Mouse (Mus musculus) midbrain, embryonic 16.5 days (tissue): ENCODE measurements at regions not wholly inside any gene's neighbourhood (a gene's known extent, or its start where the extent isn't known, plus 50 kb on each side); places are given as distances from the start of the nearest gene placed in this dataset.

ENCODE experiments used
- ATAC-seq: fragments of 200-750 bp; cut with Nextera tagmentation; 2 replicates; pipeline ENCODE4 v1.8.0; 2017; ENCODE audit warnings: moderate TSS enrichment
- H3K27ac ChIP-seq: fragments of 300-500 bp; sonication (generic); 2 replicates; pipeline ENCODE4 v1.5.1; 2014; ENCODE audit warnings: mild to moderate bottlenecking, low read length, mixed read lengths
- H3K27me3 ChIP-seq: fragments of 300-500 bp; sonication (generic); 2 replicates; pipeline ENCODE4 v1.6.1; 2014; ENCODE audit warnings: low read depth, low read length, mixed read lengths; ENCODE audit not compliant: control insufficient read depth, insufficient read depth
- H3K36me3 ChIP-seq: fragments of 300-500 bp; sonication (generic); 2 replicates; pipeline ENCODE4 v1.6.1; 2014; ENCODE audit warnings: mild to moderate bottlenecking, low read length, moderate library complexity, mixed read lengths; ENCODE audit not compliant: control insufficient read depth, insufficient read depth
- H3K4me1 ChIP-seq: fragments of 300-500 bp; sonication (generic); 2 replicates; pipeline ENCODE4 v1.6.1; 2014; ENCODE audit warnings: mild to moderate bottlenecking, low read length, mixed read lengths; ENCODE audit not compliant: control insufficient read depth, insufficient read depth
- H3K4me2 ChIP-seq: fragments of 300-500 bp; sonication (generic); 2 replicates; pipeline ENCODE4 v1.6.1; 2014; ENCODE audit warnings: mild to moderate bottlenecking, low read length, mixed read lengths
- H3K4me3 ChIP-seq: fragments of 300-500 bp; sonication (generic); 2 replicates; pipeline ENCODE4 v1.5.1; 2014; ENCODE audit warnings: low read depth, mild to moderate bottlenecking, low read length, moderate library complexity, mixed read lengths
- H3K9ac ChIP-seq: fragments of 300-500 bp; sonication (generic); 2 replicates; pipeline ENCODE4 v1.6.1; 2014; ENCODE audit warnings: low read depth, low read length, mixed read lengths
- H3K9me3 ChIP-seq: fragments of 300-500 bp; sonication (generic); replicated peaks from 2 replicates; pipeline ENCODE4 v1.6.1; 2014; ENCODE audit warnings: mild to moderate bottlenecking, low read length, mixed read lengths; ENCODE audit not compliant: control insufficient read depth, poor library complexity, severe bottlenecking
- WGBS: fragments of 180-500 bp; shearing (Covaris S2); extraction: QIAGEN DNeasy Blood & Tissue Kit; methylation state at CpG from one replicate; pipeline ENCODE4 v1.1.7; 2014; 5-methylcytosine and 5-hydroxymethylcytosine counted together

GRCm38 (mm10) chr5:51072674-51073468, 494.7 kb downstream of the Ppargc1a start:
- 86% methylated on average over 8 of the region's 8 CpGs for WGBS
- H3K27me3 ChIP-seq = no peaks in the 10 kb centered on the region
- H3K36me3 ChIP-seq = no peaks in the 10 kb centered on the region
- H3K27ac ChIP-seq = no peak overlapping the region
- no peaks in the 10 kb centered on the region for H3K4me1 ChIP-seq
- H3K4me3 ChIP-seq = no peak overlapping the region
- H3K9me3 ChIP-seq = no peaks in the 10 kb centered on the region
- H3K4me2 ChIP-seq = no peak overlapping the region
- no peak for ATAC-seq
- no peak overlapping the region for H3K9ac ChIP-seq

- ATAC-seq = no peak
- Histone ChIP-seq H3K4me1 (no peaks in the 10 kb centered on the region), H3K4me2 (no peak overlapping the region), H3K27me3 (no peaks in the 10 kb centered on the region), H3K36me3 (no peaks in the 10 kb centered on the region), H3K4me3 (no peak overlapping the region), H3K9ac (no peak overlapping the region), H3K27ac (no peak overlapping the region), H3K9me3 (no peaks in the 10 kb centered on the region)
- 72% methylated on average over 2 of the region's 2 CpGs for WGBS
Measured at GRCm38 (mm10) chr5:51072146-51072545, 495.4 kb downstream of the Ppargc1a start.

GRCm38 (mm10) chr5:51069668-51070067, 497.9 kb downstream of the Ppargc1a start:
- no peaks in the 10 kb centered on the region for H3K4me1 ChIP-seq
- H3K27ac ChIP-seq = no peak overlapping the region
- H3K4me3 ChIP-seq = no peak overlapping the region
- no peak for ATAC-seq
- H3K9ac ChIP-seq = no peak overlapping the region
- H3K27me3 ChIP-seq = no peaks in the 10 kb centered on the region
- H3K36me3 ChIP-seq = no peaks in the 10 kb centered on the region
- WGBS = 66% methylated on average over 1 of the region's 1 CpGs
- H3K9me3 ChIP-seq = no peaks in the 10 kb centered on the region
- H3K4me2 ChIP-seq = no peak overlapping the region

GRCm38 (mm10) chr5:51045872-51046271, 521.7 kb downstream of the Ppargc1a start:
- Histone ChIP-seq H3K36me3 (no peaks in the 10 kb centered on the region), H3K27me3 (no peaks in the 10 kb centered on the region), H3K4me1 (no peaks in the 10 kb centered on the region), H3K4me3 (no peak overlapping the region), H3K4me2 (no peak overlapping the region), H3K9me3 (no peaks in the 10 kb centered on the region), H3K27ac (no peak overlapping the region), H3K9ac (no peak overlapping the region)
- ATAC-seq = no peak
- 75% methylated on average over 2 of the region's 2 CpGs for WGBS

GRCm38 (mm10) chr5:51041541-51042217, 525.8 kb downstream of the Ppargc1a start:
- H3K36me3 ChIP-seq = no peaks in the 10 kb centered on the region
- no peak overlapping the region for H3K9ac ChIP-seq
- no peak overlapping the region for H3K4me2 ChIP-seq
- no peaks in the 10 kb centered on the region for H3K27me3 ChIP-seq
- H3K9me3 ChIP-seq = no peaks in the 10 kb centered on the region
- 90% methylated on average over 6 of the region's 6 CpGs for WGBS
- no peak overlapping the region for H3K27ac ChIP-seq
- H3K4me1 ChIP-seq = no peaks in the 10 kb centered on the region
- H3K4me3 ChIP-seq = no peak overlapping the region
- ATAC-seq = no peak

GRCm38 (mm10) chr5:51040926-51041325, 526.6 kb downstream of the Ppargc1a start:
- no peaks in the 10 kb centered on the region for H3K9me3 ChIP-seq
- no peaks in the 10 kb centered on the region for H3K4me1 ChIP-seq
- H3K4me2 ChIP-seq = no peak overlapping the region
- no peaks in the 10 kb centered on the region for H3K36me3 ChIP-seq
- WGBS = 82% methylated on average over 6 of the region's 6 CpGs
- no peak overlapping the region for H3K27ac ChIP-seq
- no peak overlapping the region for H3K9ac ChIP-seq
- H3K27me3 ChIP-seq = no peaks in the 10 kb centered on the region
- ATAC-seq = no peak
- no peak overlapping the region for H3K4me3 ChIP-seq

GRCm38 (mm10) chr5:51040463-51040862, 527.1 kb downstream of the Ppargc1a start:
- no peak overlapping the region for H3K9ac ChIP-seq
- no peak overlapping the region for H3K4me3 ChIP-seq
- ATAC-seq = no peak
- 84% methylated on average over 6 of the region's 6 CpGs for WGBS
- no peaks in the 10 kb centered on the region for H3K36me3 ChIP-seq
- no peak overlapping the region for H3K4me2 ChIP-seq
- H3K4me1 ChIP-seq = no peaks in the 10 kb centered on the region
- H3K9me3 ChIP-seq = no peaks in the 10 kb centered on the region
- no peaks in the 10 kb centered on the region for H3K27me3 ChIP-seq
- no peak overlapping the region for H3K27ac ChIP-seq

GRCm38 (mm10) chr5:51039713-51040178, 527.8 kb downstream of the Ppargc1a start:
- no peak overlapping the region for H3K4me3 ChIP-seq
- ATAC-seq = no peak
- no peak overlapping the region for H3K4me2 ChIP-seq
- no peak overlapping the region for H3K9ac ChIP-seq
- 79% methylated on average over 5 of the region's 5 CpGs for WGBS
- H3K9me3 ChIP-seq = no peaks in the 10 kb centered on the region
- no peaks in the 10 kb centered on the region for H3K4me1 ChIP-seq
- no peak overlapping the region for H3K27ac ChIP-seq
- H3K36me3 ChIP-seq = no peaks in the 10 kb centered on the region
- H3K27me3 ChIP-seq = no peaks in the 10 kb centered on the region

- no peak overlapping the region for H3K4me3 ChIP-seq
- peak; percentile 36; the same call in 1 of the 2 replicates for ATAC-seq
- no peaks in the 10 kb centered on the region for H3K27me3 ChIP-seq
- H3K27ac ChIP-seq = no peak overlapping the region
- H3K9me3 ChIP-seq = no peaks in the 10 kb centered on the region
- H3K4me2 ChIP-seq = no peak overlapping the region
- H3K4me1 ChIP-seq = no peaks in the 10 kb centered on the region
- 68% methylated on average over 2 of the region's 2 CpGs for WGBS
- no peaks in the 10 kb centered on the region for H3K36me3 ChIP-seq
- no peak overlapping the region for H3K9ac ChIP-seq
Measured at GRCm38 (mm10) chr5:51036450-51036990, 531.0 kb downstream of the Ppargc1a start.
